Mouse (Mus musculus) thymus, adult 2 months (tissue): ENCODE measurements around the gene Tmem258. TPM values are rescaled to one million over a fixed set of nuclear protein-coding genes. Genes with fewer than 3 reads are reported as not detected.
"Not testable (repeated sequence)": the region's sequence is repeated elsewhere in the genome, so short reads cannot be mapped to it uniquely, and the experiment has no call there.

ENCODE experiments used
- DNase-seq: peaks from one replicate; pipeline ENCODE4 v3.0.0; 2021
- H3K27ac ChIP-seq: fragments of 200-500 bp; 2 replicates; pipeline ENCODE4 v1.5.1; 2012; ENCODE audit warnings: low read length, control low read depth; ENCODE audit not compliant: control insufficient read depth, insufficient read depth
- H3K27me3 ChIP-seq: fragments of 200-500 bp; 2 replicates; pipeline ENCODE4 v1.6.1; 2012; ENCODE audit warnings: mild to moderate bottlenecking, low read length, moderate library complexity, mixed read lengths; ENCODE audit not compliant: control insufficient read depth, insufficient read depth
- H3K36me3 ChIP-seq: fragments of 200-500 bp; 2 replicates; pipeline ENCODE4 v1.6.1; 2012; ENCODE audit warnings: mild to moderate bottlenecking, low read length, moderate library complexity; ENCODE audit not compliant: control insufficient read depth, insufficient read depth
- H3K4me1 ChIP-seq: fragments of 200-500 bp; replicated peaks from 2 replicates; pipeline ENCODE4 v1.6.1; 2012; ENCODE audit warnings: low read length; ENCODE audit not compliant: control insufficient read depth, insufficient read depth
- H3K4me3 ChIP-seq: fragments of 200-500 bp; 2 replicates; pipeline ENCODE4 v1.5.1; 2012; ENCODE audit warnings: mild to moderate bottlenecking, low read length, control low read depth, moderate library complexity; ENCODE audit not compliant: control insufficient read depth, insufficient read depth
- CTCF ChIP-seq: fragments of 200-500 bp; IDR thresholded peaks from 2 replicates; pipeline ENCODE4 v1.5.1; 2012; ENCODE audit warnings: mild to moderate bottlenecking, control low read depth, low read length, moderate library complexity, borderline replicate concordance; ENCODE audit not compliant: control insufficient read depth, poor library complexity, insufficient read depth; ENCODE audit errors: extremely low read depth
- POLR2A ChIP-seq: fragments of 200-500 bp; IDR thresholded peaks from 2 replicates; pipeline ENCODE4 v1.6.1; 2012; ENCODE audit warnings: mild to moderate bottlenecking, low read length, control low read depth, moderate library complexity; ENCODE audit not compliant: control insufficient read depth, poor library complexity, insufficient read depth; ENCODE audit errors: extremely low read depth
- WGBS: fragments of 180-500 bp; shearing (Covaris S2); methylation state at CpG from one replicate; pipeline ENCODE4 v1.1.7; 2018; 5-methylcytosine and 5-hydroxymethylcytosine counted together
- polyA plus RNA-seq: library from polyadenylated mRNA; depleted of rRNA; stranded (reverse); fragments of >200 nt; gene quantifications from 2 replicates; pipeline ENCODE4 v1.2.3, GENCODE M21; 2012; rRNA removed

Gene Tmem258
- 159 and 189 TPM in 2 replicates for polyA plus RNA-seq

DNA sequence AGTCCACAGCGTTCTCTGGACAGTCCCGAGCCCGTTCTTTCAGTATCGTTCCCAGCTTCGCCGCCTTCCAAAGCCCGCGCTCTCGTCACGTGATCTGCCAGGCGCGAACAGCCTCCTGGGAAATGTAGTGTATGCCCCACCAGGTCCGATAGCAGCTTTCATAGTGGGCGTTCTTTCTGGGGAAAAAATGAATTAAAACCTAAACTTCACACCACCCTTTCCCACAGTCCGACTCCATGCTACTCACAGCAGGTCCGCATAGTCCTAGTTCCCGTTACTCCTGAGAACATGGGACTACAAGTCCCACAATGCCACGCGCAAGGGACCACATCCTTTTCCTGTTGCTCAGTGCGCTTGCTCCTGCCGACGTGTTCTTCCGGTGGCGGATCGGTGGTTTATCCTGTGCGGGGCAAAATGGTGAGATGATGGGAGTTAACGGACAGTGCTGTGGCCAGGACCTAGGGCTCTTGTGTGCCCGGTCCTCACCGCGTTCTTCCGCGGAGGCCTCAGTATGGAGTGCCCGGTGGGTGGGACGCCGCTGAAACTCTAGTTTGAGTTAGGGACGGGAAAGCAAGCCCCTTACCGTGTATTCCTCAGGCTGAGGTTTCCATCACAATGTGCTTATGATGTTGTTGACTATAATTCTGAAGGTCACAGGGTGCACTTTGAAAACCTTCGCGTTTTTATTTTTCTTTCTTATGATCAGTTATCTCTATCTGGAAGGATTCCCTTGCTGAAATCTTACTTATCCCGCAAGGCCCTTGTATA is at the start of gene Tmem258, which contains the start of gene Fen1:
TSS of gene Tmem258 (plus strand) at position 167 of the 768 bp plus-strand sequence.
TSS of gene Fen1 (minus strand) at position 322 of the 768 bp plus-strand sequence.
- H3K4me3 ChIP-seq: peak within 1 kb of the TSS; percentile 79
- WGBS: under 1% methylated on average over 40 of the region's 40 CpGs
- H3K4me1 ChIP-seq: peaks cover 3% of the 10 kb centered on the region; the same call in 1 of the 2 replicates
- DNase-seq: peak; percentile 93
- H3K27ac ChIP-seq: peak within 1 kb of the TSS; percentile 49
- no peaks in the 10 kb centered on the region for H3K27me3 ChIP-seq
- peaks cover 20% of the 10 kb centered on the region for H3K36me3 ChIP-seq
- TF ChIP-seq POLR2A (peak; percentile 38), CTCF (no peak)

DNA sequence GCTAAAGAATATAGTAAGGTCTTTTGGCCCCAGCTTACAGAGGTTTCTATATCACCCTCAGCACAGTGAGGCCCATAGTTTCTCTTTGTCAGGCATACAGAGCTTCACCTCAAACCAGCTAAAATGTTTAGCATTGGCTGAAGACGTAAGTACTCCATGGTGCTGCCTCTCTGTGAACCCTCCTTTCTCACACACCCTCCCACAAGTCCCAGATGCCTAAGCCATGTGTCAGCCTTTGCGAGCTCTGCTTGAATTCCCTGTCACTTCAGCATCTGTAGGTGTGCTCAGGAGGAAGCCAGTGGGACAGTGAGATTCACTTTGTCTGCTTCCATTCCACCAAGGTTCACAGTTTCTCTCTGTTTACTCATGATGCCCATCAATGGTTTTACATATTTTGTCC is 46.1 kb upstream of the Tmem258 start:
- H3K4me3 ChIP-seq: no peak overlapping the region
- no peaks in the 10 kb centered on the region for H3K4me1 ChIP-seq
- H3K27me3 ChIP-seq: no peaks in the 10 kb centered on the region
- no peaks in the 10 kb centered on the region for H3K36me3 ChIP-seq
- TF ChIP-seq CTCF (no peak), POLR2A (no peak)
- H3K27ac ChIP-seq: no peak overlapping the region
- no peak for DNase-seq
- WGBS: 96% methylated on average over 2 of the region's 2 CpGs

DNA sequence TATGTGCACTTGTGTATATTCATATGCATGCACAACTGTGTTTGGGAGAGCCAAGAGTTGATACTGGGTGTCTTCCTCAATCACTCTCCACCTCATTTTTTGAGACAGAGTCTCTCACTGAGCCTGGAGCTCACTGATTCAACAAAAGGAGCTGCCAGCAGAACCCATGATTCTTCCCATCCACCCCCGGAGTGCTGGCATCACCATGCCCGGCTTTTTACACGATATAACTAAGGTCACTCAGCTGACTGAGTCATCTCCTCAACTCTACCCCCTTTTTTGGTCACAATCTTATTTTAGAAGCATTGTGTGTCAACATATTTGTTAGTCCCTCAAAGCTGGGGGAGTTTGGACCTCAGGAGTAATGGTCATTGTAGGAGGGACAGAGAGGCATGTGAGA is 39.9 kb upstream of the Tmem258 start:
- H3K4me1 ChIP-seq: no peaks in the 10 kb centered on the region
- WGBS: 92% methylated on average over 3 of the region's 3 CpGs
- H3K4me3 ChIP-seq: no peak overlapping the region
- H3K27me3 ChIP-seq: no peaks in the 10 kb centered on the region
- H3K27ac ChIP-seq: no peak overlapping the region
- no peak for TF ChIP-seq CTCF
- no peak for TF ChIP-seq POLR2A
- no peaks in the 10 kb centered on the region for H3K36me3 ChIP-seq
- DNase-seq: no peak

DNA sequence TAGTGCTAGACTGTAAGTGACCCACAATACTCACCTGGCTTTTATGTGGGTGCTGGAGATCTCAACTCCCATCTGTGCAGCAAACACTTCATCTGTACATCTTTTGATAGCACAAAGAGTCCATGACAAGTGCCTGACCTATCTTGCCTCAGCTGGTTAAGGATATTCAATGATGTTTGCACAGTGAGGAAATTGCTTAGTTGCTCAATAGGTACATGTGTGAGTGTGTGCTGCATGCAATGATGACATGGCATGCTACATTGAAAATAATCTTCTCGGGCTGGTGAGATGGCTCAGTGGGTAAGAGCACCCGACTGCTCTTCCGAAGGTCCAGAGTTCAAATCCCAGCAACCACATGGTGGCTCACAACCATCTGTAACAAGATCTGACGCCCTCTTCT is 37.9 kb upstream of the Tmem258 start:
- H3K36me3 ChIP-seq, H3K27me3 ChIP-seq, H3K4me3 ChIP-seq, DNase-seq, H3K27ac ChIP-seq, H3K4me1 ChIP-seq: not testable (repeated sequence)
- 94% methylated on average over 4 of the region's 4 CpGs for WGBS

DNA sequence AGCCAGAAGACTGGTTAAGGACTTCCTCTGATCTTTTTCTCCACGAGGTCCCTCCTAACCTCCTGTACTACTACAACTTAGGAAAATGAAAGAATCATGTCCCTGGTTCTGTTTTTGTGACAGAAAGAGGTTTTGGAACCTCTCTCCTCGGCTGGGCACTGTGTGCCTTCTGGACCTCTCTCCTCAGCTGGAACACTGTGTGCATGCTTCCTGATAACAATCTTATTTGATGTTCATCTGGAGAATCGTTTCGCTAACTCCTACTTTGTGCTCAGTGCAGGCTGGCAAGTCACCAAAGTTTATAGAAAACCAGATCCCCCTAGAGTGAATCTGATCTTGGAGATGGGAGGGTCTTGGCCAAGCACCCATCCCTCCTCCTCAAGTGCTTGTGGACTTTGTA is 36.7 kb upstream of the Tmem258 start:
- DNase-seq: no peak
- WGBS: 65% methylated on average over 4 of the region's 4 CpGs
- no peak overlapping the region for H3K27ac ChIP-seq
- no peak overlapping the region for H3K4me3 ChIP-seq
- H3K36me3 ChIP-seq: no peaks in the 10 kb centered on the region
- no peak for TF ChIP-seq CTCF
- no peak for TF ChIP-seq POLR2A
- no peaks in the 10 kb centered on the region for H3K27me3 ChIP-seq
- H3K4me1 ChIP-seq: no peaks in the 10 kb centered on the region

- no peak for DNase-seq
- H3K27me3 ChIP-seq: no peaks in the 10 kb centered on the region
- H3K36me3 ChIP-seq: no peaks in the 10 kb centered on the region
- H3K27ac ChIP-seq: no peak overlapping the region
- H3K4me1 ChIP-seq: no peaks in the 10 kb centered on the region
- H3K4me3 ChIP-seq: no peak overlapping the region
- no peak for TF ChIP-seq CTCF
- TF ChIP-seq POLR2A: no peak
- WGBS: 96% methylated on average over 1 of the region's 1 CpGs
These were observed 35.9 kb upstream of the Tmem258 start for GRCm38 (mm10) chr19:10167951-10168350.

DNA sequence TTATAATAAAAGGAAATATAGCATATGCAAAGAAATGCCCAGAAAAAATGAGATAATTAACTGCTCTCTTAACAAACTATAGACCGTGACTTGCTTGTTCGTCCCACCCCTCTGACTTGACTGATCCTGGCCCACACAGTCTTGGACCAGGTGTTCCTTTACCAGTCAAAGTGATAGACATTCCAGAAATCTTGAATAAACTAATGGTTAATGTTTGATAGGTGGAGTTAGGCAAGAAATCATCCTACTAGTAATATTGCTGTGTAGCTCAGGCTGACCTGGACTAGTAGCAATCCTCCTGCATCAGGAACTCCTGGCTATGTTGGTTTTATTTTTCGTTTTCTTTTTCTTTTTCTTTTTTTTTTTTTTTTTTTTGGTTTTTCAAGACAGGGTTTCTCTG is 35.4 kb upstream of the Tmem258 start:
- H3K4me1 ChIP-seq: 0 out of 2 replicates have a peak, but pooled peaks cover 3% of the 10 kb centered on the region
- H3K27me3 ChIP-seq: no peaks in the 10 kb centered on the region
- no peak for DNase-seq
- WGBS: 90% methylated on average over 3 of the region's 3 CpGs
- no peak overlapping the region for H3K4me3 ChIP-seq
- H3K27ac ChIP-seq: no peak overlapping the region
- no peak for TF ChIP-seq CTCF
- no peak for TF ChIP-seq POLR2A
- H3K36me3 ChIP-seq: no peaks in the 10 kb centered on the region
